Mouse (Mus musculus): ENCODE measurements around the gene Mypop. TPM values are rescaled to one million over a fixed set of nuclear protein-coding genes. Genes with fewer than 3 reads are reported as not detected.

Mypop gene
- polyA plus RNA-seq, 1 experiment = 4.0 TPM

- peaks cover 5% of the 10 kb centered on the region; the same call in 1 of the 2 replicates for H3K36me3 ChIP-seq (ENCODE audit: control insufficient read depth, insufficient read depth, low read length, poor library complexity, severe bottlenecking)
- no peaks in the 10 kb centered on the region for H3K9me3 ChIP-seq (replicated peaks; ENCODE audit: control insufficient read depth, insufficient read depth, low read length, poor library complexity, severe bottlenecking)
- peak overlapping the region; percentile 90 for H3K9ac ChIP-seq (ENCODE audit: low read depth, poor library complexity, severe bottlenecking)
- H3K4me1 ChIP-seq (ENCODE audit: control insufficient read depth, insufficient read depth, low read length) = no peaks in the 10 kb centered on the region
- no peak overlapping the region for H3K27ac ChIP-seq (ENCODE audit: insufficient read depth, low read length)
- no peak for TF ChIP-seq POLR2A (IDR thresholded peaks at IDR 0.05; ENCODE audit: insufficient read depth, low read length)
- no peaks in the 10 kb centered on the region for H3K27me3 ChIP-seq (ENCODE audit: control insufficient read depth, insufficient read depth, low read length, poor library complexity, severe bottlenecking)
- H3K4me3 ChIP-seq (ENCODE audit: low read depth, low read length) = peak overlapping the region; percentile 82
These were observed 14.5 kb downstream of the Mypop start for GRCm38 (mm10) chr7:19005417-19006121.

DNA sequence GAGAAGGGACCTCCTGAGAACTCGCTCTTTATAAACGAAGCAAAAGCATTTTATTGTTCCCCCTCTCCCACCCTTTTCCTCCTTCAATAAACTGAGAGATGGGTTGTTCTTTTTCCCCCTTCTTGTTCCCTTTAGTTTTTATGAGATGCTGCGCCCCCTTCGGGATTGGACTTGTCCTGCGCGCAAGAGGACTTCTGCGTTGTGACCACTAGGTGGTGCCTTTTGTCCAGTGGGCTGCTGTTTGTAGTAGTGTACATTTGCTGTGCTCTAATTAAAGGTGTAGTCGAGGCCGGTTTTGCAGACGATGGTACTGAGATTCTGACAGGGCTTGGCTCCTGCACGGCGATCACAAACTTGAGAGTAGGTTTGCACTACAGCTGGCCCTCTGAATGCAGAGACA is 15.4 kb downstream of the Mypop start:
- Histone ChIP-seq H3K9ac (ENCODE audit: low read depth, poor library complexity, severe bottlenecking) (no peak overlapping the region), H3K9me3 (replicated peaks; ENCODE audit: control insufficient read depth, insufficient read depth, low read length, poor library complexity, severe bottlenecking) (no peaks in the 10 kb centered on the region), H3K36me3 (ENCODE audit: control insufficient read depth, insufficient read depth, low read length, poor library complexity, severe bottlenecking) (peaks cover 5% of the 10 kb centered on the region; the same call in 1 of the 2 replicates), H3K4me1 (ENCODE audit: control insufficient read depth, insufficient read depth, low read length) (no peaks in the 10 kb centered on the region), H3K27ac (ENCODE audit: insufficient read depth, low read length) (no peak overlapping the region), H3K27me3 (ENCODE audit: control insufficient read depth, insufficient read depth, low read length, poor library complexity, severe bottlenecking) (no peaks in the 10 kb centered on the region), H3K4me3 (ENCODE audit: low read depth, low read length) (no peak overlapping the region)
- TF ChIP-seq POLR2A (IDR thresholded peaks at IDR 0.05; ENCODE audit: insufficient read depth, low read length) = no peak
- peak; percentile 100 for TF ChIP-seq CTCF (IDR thresholded peaks at IDR 0.05; ENCODE audit: low read depth, low read length)

DNA sequence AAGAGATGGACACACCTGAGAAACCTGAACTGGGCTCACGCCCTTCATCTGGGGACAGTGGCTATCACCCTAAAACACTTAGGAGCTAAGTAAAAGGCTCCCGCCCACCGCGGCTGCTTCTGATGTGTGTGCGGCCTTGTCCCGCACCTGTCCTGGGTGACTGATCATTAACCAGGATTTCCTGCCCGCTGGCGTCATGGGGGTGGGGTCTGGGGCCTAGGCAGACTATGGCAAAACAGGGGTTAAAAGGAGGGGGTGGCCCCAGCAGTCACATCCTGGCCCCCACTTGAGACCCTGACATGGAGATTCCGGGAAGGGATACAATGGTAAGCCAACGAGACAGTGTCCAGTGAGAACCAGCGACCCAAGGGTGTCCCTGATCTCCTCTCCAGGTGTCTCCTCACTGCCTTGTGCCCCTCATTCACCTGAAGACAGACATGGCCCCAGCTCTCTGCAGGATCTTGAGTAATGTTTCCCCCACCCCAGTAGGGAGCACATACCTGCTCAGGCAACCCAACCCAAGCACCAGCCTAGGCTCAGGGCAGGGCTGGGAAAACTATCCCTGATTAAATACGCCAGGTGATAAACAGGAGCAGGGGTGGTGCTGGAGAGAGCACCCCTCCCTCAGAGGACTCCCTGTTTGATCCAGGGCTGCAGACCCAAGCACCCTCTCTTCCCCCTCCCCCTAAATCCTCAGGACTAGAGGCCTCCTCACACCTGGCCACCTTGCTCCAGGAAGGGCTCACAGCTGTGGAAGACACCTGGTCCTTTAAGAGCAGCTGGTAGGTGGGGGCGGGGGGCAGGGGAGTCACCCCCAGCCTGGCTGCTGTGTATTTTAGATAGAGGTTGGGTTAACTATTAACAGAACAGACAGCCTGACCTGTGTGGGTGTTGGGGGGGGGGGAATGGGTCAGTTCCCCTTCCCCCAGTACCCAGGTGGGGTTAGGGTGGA is 16.3 kb downstream of the Mypop start:
- H3K9ac ChIP-seq (ENCODE audit: low read depth, poor library complexity, severe bottlenecking) = no peak overlapping the region
- no peaks in the 10 kb centered on the region for H3K9me3 ChIP-seq (replicated peaks; ENCODE audit: control insufficient read depth, insufficient read depth, low read length, poor library complexity, severe bottlenecking)
- H3K4me3 ChIP-seq (ENCODE audit: low read depth, low read length) = no peak overlapping the region
- no peaks in the 10 kb centered on the region for H3K4me1 ChIP-seq (ENCODE audit: control insufficient read depth, insufficient read depth, low read length)
- TF ChIP-seq EP300 (IDR thresholded peaks at IDR 0.05; ENCODE audit: insufficient read depth, low read depth, low read length) = no peak
- H3K27me3 ChIP-seq (ENCODE audit: control insufficient read depth, insufficient read depth, low read length, poor library complexity, severe bottlenecking) = no peaks in the 10 kb centered on the region
- H3K27ac ChIP-seq (ENCODE audit: insufficient read depth, low read length) = no peak overlapping the region
- peaks cover 5% of the 10 kb centered on the region; the same call in 1 of the 2 replicates for H3K36me3 ChIP-seq (ENCODE audit: control insufficient read depth, insufficient read depth, low read length, poor library complexity, severe bottlenecking)

GRCm38 (mm10) chr7:19010581-19010980 is 19.5 kb downstream of the Mypop start:
- Histone ChIP-seq H3K4me3 (ENCODE audit: low read depth, low read length) (no peak overlapping the region), H3K9me3 (replicated peaks; ENCODE audit: control insufficient read depth, insufficient read depth, low read length, poor library complexity, severe bottlenecking) (no peaks in the 10 kb centered on the region), H3K36me3 (ENCODE audit: control insufficient read depth, insufficient read depth, low read length, poor library complexity, severe bottlenecking) (peaks cover 2% of the 10 kb centered on the region; the same call in 1 of the 2 replicates), H3K27me3 (ENCODE audit: control insufficient read depth, insufficient read depth, low read length, poor library complexity, severe bottlenecking) (no peaks in the 10 kb centered on the region), H3K27ac (ENCODE audit: insufficient read depth, low read length) (no peak overlapping the region), H3K4me1 (ENCODE audit: control insufficient read depth, insufficient read depth, low read length) (no peaks in the 10 kb centered on the region), H3K9ac (ENCODE audit: low read depth, poor library complexity, severe bottlenecking) (no peak overlapping the region)
- TF ChIP-seq POLR2A (IDR thresholded peaks at IDR 0.05; ENCODE audit: insufficient read depth, low read length) (no peak), EP300 (IDR thresholded peaks at IDR 0.05; ENCODE audit: insufficient read depth, low read depth, low read length) (no peak), CTCF (IDR thresholded peaks at IDR 0.05; ENCODE audit: low read depth, low read length) (no peak)

DNA sequence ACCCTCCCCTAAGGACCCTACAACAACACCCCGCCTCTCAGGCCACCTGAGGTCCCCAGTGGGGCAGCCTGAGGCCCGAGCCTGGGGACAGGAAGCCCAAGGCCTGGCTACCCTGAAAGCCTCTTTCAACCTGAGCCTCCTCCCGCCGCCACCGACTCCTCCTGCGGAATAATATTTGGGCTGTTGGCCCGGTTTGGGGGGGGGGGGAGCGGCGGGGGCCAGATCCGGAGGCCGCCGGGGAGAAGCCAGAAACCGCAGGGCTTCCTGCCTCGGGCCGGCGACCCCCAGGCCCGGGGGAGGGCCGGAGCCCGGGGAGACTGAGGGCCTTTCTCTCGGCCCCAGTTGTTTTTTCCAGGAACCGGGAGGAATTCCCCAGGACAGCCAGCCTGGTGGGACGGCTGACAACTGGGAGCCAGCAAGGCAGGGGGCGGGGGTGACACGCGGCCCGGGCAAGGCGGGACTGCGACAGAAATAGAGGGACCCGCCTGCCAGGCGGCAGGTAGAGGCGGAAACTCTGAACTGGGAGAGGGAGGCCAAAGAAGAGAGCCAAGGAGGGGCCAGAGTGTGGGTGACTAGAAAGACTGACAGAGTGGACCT is 21.1 kb downstream of the Mypop start:
- no peaks in the 10 kb centered on the region for H3K4me1 ChIP-seq (ENCODE audit: control insufficient read depth, insufficient read depth, low read length)
- peak overlapping the region; percentile 35; the same call in 1 of the 2 replicates for H3K4me3 ChIP-seq (ENCODE audit: low read depth, low read length)
- no peak overlapping the region for H3K27ac ChIP-seq (ENCODE audit: insufficient read depth, low read length)
- no peaks in the 10 kb centered on the region for H3K36me3 ChIP-seq (ENCODE audit: control insufficient read depth, insufficient read depth, low read length, poor library complexity, severe bottlenecking)
- peak overlapping the region; percentile 88 for H3K9ac ChIP-seq (ENCODE audit: low read depth, poor library complexity, severe bottlenecking)
- TF ChIP-seq POLR2A (IDR thresholded peaks at IDR 0.05; ENCODE audit: insufficient read depth, low read length) = no peak
- TF ChIP-seq EP300 (IDR thresholded peaks at IDR 0.05; ENCODE audit: insufficient read depth, low read depth, low read length) = no peak
- no peak for TF ChIP-seq CTCF (IDR thresholded peaks at IDR 0.05; ENCODE audit: low read depth, low read length)
- no peaks in the 10 kb centered on the region for H3K9me3 ChIP-seq (replicated peaks; ENCODE audit: control insufficient read depth, insufficient read depth, low read length, poor library complexity, severe bottlenecking)
- H3K27me3 ChIP-seq (ENCODE audit: control insufficient read depth, insufficient read depth, low read length, poor library complexity, severe bottlenecking) = no peaks in the 10 kb centered on the region
